Mouse (Mus musculus) lung, embryonic 16.5 days (tissue): ENCODE data around the gene Ctla4. TPM values are rescaled to one million over a fixed set of nuclear protein-coding genes. Genes with fewer than 3 reads are reported as not detected.

Experiments
- ATAC-seq: fragments of 200-750 bp; cut with Nextera tagmentation; 2 replicates; pipeline ENCODE4 v1.8.0; 2017; ENCODE audit warnings: low read depth, mild to moderate bottlenecking, moderate library complexity
- H3K27ac ChIP-seq: fragments of 300-500 bp; sonication (generic); 2 replicates; pipeline ENCODE4 v1.5.1; 2014; ENCODE audit warnings: mild to moderate bottlenecking, control low read depth, low read length
- H3K27me3 ChIP-seq: fragments of 300-500 bp; sonication (generic); 2 replicates; pipeline ENCODE4 v1.6.1; 2014; ENCODE audit warnings: low read depth, low read length, mixed read lengths; ENCODE audit not compliant: control insufficient read depth, insufficient read depth
- H3K36me3 ChIP-seq: fragments of 300-500 bp; sonication (generic); 2 replicates; pipeline ENCODE4 v1.6.1; 2014; ENCODE audit warnings: low read length; ENCODE audit not compliant: control insufficient read depth, insufficient read depth
- H3K4me1 ChIP-seq: fragments of 300-500 bp; sonication (generic); replicated peaks from 2 replicates; pipeline ENCODE4 v1.6.1; 2014; ENCODE audit warnings: low read length, mixed read lengths; ENCODE audit not compliant: control insufficient read depth, insufficient read depth
- H3K4me2 ChIP-seq: fragments of 300-500 bp; sonication (generic); 2 replicates; pipeline ENCODE4 v1.6.1; 2014; ENCODE audit warnings: low read depth, low read length, control low read depth
- H3K4me3 ChIP-seq: fragments of 300-500 bp; sonication (generic); 2 replicates; pipeline ENCODE4 v1.5.1; 2014; ENCODE audit warnings: mild to moderate bottlenecking, low read length, control low read depth
- H3K9ac ChIP-seq: fragments of 300-500 bp; sonication (generic); 2 replicates; pipeline ENCODE4 v1.6.1; 2014; ENCODE audit warnings: low read length, control low read depth
- H3K9me3 ChIP-seq: fragments of 300-500 bp; sonication (generic); 2 replicates; pipeline ENCODE4 v1.6.1; 2016; ENCODE audit warnings: low read length; ENCODE audit not compliant: control insufficient read depth
- WGBS: fragments of 180-500 bp; shearing (Covaris S2); extraction: QIAGEN DNeasy Blood & Tissue Kit; methylation state at CpG from one replicate; pipeline ENCODE4 v1.1.7; 2014; 5-methylcytosine and 5-hydroxymethylcytosine counted together
- polyA plus RNA-seq: library from polyadenylated mRNA; unstranded; fragments of >200 nt; fragmentation: Nextera tagmentation; extraction: Ambion mirVana; gene quantifications from 2 replicates; pipeline ENCODE4 v1.2.1, GENCODE M21; 2015

Gene Ctla4
- polyA plus RNA-seq, 1 experiment from 2014 or later, result 0.25 TPM

DNA sequence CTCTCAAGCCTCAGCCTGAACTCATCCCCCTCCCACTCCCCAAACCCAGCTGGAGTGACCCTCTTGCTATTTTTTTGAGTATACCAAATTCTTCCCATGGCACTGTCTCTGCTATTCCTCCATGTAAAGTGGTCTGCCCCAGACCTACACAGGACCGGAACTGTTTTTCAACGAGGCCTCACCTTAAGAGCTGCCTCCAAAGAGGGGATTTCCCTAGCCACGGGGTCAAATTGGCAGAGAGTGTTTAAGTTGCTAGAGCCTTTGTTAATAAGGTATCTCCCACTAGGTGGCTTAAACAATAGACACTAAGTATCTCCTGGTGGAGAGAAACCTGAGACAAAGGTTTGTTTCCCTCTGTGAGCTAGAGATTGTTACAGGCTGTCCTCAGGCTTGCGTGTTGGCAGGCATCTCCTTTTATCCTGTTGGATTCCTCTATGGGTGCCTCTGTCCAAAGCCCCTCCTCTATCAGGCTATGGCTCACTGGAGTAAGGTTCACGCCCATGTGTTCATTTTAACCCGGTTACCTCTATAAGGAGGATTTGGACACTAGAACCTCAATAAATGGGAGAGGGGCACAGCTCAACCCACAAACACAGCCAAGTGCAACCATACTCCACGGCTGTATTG lies 33.4 kb upstream of the Ctla4 start:
- H3K36me3 ChIP-seq, result no peaks in the 10 kb centered on the region
- ATAC-seq, result no peak

DNA sequence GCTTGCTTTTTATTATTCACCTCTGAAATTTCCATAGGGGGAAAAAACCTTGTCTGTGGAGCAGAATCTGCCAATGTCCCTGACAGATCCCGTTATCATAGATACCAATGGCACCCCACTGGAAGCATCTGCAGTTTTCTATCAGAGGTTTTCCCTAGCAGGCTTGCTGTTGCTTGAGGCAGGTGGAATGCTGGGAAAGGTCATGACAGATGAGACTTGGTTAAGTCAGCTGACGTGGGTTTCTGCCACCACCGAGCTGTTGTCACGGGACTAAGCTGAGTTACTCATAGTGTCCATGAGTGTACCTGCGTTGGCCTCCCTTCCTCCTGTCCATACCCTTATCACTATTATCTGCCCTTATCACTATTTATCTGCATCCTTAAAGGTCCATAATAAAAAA lies 32.8 kb upstream of the Ctla4 start:
- H3K9ac ChIP-seq, result no peak overlapping the region
- no peak overlapping the region for H3K27ac ChIP-seq
- no peaks in the 10 kb centered on the region for H3K9me3 ChIP-seq
- 83% methylated on average over 5 of the region's 5 CpGs for WGBS
- H3K36me3 ChIP-seq, result no peaks in the 10 kb centered on the region
- H3K4me3 ChIP-seq, result no peak overlapping the region
- H3K4me2 ChIP-seq, result no peak overlapping the region
- ATAC-seq, result no peak
- no peaks in the 10 kb centered on the region for H3K27me3 ChIP-seq
- H3K4me1 ChIP-seq, result peaks cover 3% of the 10 kb centered on the region

More for the DNA sequence above, 33.4 kb upstream of the Ctla4 start:
- 57% methylated on average over 7 of the region's 7 CpGs for WGBS
- no peak overlapping the region for H3K9ac ChIP-seq
- H3K27ac ChIP-seq, result no peak overlapping the region
- H3K9me3 ChIP-seq, result no peaks in the 10 kb centered on the region
- H3K27me3 ChIP-seq, result no peaks in the 10 kb centered on the region
- H3K4me1 ChIP-seq, result peaks cover 3% of the 10 kb centered on the region
- no peak overlapping the region for H3K4me2 ChIP-seq
- no peak overlapping the region for H3K4me3 ChIP-seq

DNA sequence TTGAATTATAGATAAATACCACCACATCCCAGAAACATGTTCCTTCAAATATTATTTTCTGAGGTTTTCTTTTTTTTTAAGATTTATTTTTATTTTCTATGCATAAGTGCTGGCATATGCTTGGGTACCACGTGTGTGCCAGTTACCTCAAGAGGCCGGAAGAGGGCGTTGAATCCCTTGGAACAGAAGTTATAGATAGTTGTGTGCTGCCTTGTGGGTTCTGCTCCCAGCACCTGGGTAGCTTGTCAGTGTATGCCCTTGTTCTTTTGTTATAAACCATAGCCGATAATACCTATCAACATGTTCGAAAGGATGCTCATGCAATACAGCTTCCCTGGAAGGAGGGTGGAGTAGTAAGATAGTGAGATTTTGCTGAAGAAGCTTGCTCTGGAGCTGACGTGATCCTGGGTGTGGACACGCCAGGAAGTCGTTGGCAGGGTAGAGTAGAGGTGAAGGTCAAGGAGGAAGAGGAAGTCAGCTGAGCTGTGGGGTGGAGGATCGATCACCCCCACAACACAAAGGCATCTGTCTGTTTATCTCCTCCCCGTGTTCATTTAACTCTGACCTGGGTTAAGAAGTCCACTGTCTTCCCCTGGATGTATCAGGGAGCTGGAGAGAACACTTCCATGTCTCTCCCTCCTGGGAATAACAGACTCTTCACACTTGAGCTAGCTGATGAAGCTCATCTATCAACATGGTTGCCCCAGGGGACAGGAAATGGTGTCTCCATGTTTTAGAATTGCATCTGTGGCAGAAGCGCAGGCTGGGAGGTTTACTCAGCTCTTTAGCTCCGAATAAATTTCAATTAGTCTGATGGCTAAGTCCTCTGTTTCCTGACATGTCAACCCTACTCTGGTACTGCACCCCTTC lies 29.2 kb upstream of the Ctla4 start:
- H3K36me3 ChIP-seq, result no peaks in the 10 kb centered on the region
- H3K4me3 ChIP-seq, result no peak overlapping the region
- H3K27ac ChIP-seq, result no peak overlapping the region
- H3K9me3 ChIP-seq, result no peaks in the 10 kb centered on the region
- no peak for ATAC-seq
- H3K4me1 ChIP-seq, result peaks cover 6% of the 10 kb centered on the region
- H3K9ac ChIP-seq, result no peak overlapping the region
- H3K27me3 ChIP-seq, result no peaks in the 10 kb centered on the region
- WGBS, result 66% methylated on average over 12 of the region's 12 CpGs
- no peak overlapping the region for H3K4me2 ChIP-seq

DNA sequence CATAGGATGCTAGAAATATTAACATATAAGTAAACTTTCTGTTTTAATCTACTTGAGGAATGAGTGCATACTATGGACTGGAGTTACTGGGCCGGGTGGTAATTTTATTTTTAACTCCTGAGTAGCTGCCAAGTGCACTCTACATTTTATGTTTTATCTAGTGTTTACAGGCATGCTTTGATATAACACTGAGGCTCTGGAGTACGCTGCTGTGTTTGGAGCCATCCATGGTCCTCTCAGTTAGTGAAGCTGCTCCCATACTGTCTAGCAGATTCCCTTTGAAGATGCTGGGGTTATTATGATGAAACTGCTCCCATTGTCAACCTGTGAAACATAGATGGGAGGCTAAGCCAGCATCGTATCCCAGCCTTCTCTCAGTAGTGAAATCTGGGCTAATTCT lies 27.6 kb upstream of the Ctla4 start:
- H3K9me3 ChIP-seq, result no peaks in the 10 kb centered on the region
- H3K9ac ChIP-seq, result no peak overlapping the region
- H3K4me2 ChIP-seq, result no peak overlapping the region
- no peaks in the 10 kb centered on the region for H3K27me3 ChIP-seq
- no peak overlapping the region for H3K27ac ChIP-seq
- peak; percentile 26; the same call in 1 of the 2 replicates for ATAC-seq
- peaks cover 12% of the 10 kb centered on the region for H3K4me1 ChIP-seq
- 38% methylated on average over 3 of the region's 3 CpGs for WGBS
- H3K4me3 ChIP-seq, result no peak overlapping the region
- no peaks in the 10 kb centered on the region for H3K36me3 ChIP-seq

DNA sequence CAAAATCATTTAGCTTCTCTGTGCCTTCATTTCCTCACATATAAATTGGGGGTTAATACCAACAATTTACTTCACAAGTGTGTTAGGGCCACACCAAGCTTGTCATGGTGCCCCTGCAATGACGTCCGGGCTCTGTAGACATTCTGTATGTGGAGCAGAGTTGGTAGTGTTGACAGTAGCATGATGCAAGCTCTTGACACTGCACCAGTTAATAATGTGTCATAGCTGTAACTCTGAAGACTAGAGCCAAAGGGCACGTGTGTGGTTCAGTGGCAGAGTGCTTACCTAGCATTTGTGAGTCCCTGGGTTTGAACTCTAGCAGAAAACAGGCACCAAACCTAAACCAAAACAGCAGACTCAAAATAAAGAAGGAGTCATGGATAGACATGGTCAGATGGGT lies 27.0 kb upstream of the Ctla4 start:
- H3K36me3 ChIP-seq, result no peaks in the 10 kb centered on the region
- ATAC-seq, result no peak
- WGBS, result 52% methylated on average over 3 of the region's 3 CpGs
- H3K4me3 ChIP-seq, result no peak overlapping the region
- H3K4me2 ChIP-seq, result no peak overlapping the region
- H3K27ac ChIP-seq, result no peak overlapping the region
- no peak overlapping the region for H3K9ac ChIP-seq
- H3K9me3 ChIP-seq, result no peaks in the 10 kb centered on the region
- H3K27me3 ChIP-seq, result no peaks in the 10 kb centered on the region
- H3K4me1 ChIP-seq, result peaks cover 12% of the 10 kb centered on the region

DNA sequence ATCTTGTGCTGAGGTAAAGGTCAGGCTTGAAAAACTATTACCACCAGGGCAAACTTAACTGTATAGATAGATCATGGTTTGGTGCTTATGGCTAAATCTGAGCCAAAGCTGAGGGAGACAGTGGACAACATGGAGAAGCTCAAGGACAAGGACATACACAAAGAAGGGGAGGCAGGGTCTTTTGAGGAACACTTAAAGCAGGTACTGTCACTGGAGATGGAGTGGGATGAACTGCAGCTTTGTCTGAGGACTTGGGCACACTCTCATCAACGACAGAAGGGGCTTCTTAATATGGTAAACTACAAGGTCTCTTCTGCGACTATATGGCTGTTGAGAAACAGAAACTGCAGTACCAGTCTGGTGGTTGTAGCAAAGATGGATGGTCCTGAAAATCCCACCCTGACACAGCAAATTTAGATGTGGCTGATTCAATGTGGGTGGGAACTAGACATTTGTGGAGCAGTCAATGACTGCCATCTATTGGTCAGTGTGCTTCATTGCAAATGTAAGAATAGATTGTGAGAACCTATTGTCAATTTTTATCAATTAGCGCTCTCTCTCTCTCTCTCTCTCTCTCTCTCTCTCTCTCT lies 26.3 kb upstream of the Ctla4 start:
- Histone ChIP-seq H3K27ac (no peak overlapping the region), H3K9ac (no peak overlapping the region), H3K27me3 (no peaks in the 10 kb centered on the region), H3K4me2 (peak overlapping the region; percentile 18), H3K9me3 (no peaks in the 10 kb centered on the region), H3K4me3 (no peak overlapping the region), H3K4me1 (peaks cover 12% of the 10 kb centered on the region), H3K36me3 (no peaks in the 10 kb centered on the region)
- WGBS, result 6% methylated on average over 3 of the region's 3 CpGs
- 0 out of 2 replicates have a peak, but pooled peaks have one; percentile 39 for ATAC-seq

DNA sequence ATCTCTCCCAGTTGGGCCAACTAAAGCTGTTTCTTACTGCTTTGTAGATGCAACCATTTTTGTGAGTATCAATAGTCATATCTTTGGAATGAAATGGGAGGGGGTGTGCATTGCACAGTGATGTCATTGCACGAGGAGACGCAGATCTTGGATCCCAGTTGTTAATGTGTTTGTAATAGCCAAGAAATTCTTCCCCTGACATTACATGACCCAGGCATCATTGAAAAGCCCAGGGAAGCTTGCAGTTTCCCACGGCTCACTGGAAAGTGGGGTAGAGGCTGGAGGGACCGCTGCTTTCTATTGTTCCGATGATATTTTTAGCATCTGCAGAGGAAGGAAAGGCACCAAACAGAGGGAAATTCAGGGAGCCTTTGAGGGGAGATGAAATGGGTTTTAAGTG lies 25.8 kb upstream of the Ctla4 start:
- peak; percentile 15; the same call in 1 of the 2 replicates for ATAC-seq
- WGBS, result 41% methylated on average over 5 of the region's 5 CpGs
- no peak overlapping the region for H3K4me3 ChIP-seq
- peak overlapping the region; percentile 18 for H3K4me2 ChIP-seq
- H3K4me1 ChIP-seq, result peaks cover 12% of the 10 kb centered on the region
- H3K36me3 ChIP-seq, result no peaks in the 10 kb centered on the region
- H3K27me3 ChIP-seq, result no peaks in the 10 kb centered on the region
- H3K9ac ChIP-seq, result no peak overlapping the region; the same call in 1 of the 2 replicates
- H3K27ac ChIP-seq, result no peak overlapping the region
- H3K9me3 ChIP-seq, result no peaks in the 10 kb centered on the region

DNA sequence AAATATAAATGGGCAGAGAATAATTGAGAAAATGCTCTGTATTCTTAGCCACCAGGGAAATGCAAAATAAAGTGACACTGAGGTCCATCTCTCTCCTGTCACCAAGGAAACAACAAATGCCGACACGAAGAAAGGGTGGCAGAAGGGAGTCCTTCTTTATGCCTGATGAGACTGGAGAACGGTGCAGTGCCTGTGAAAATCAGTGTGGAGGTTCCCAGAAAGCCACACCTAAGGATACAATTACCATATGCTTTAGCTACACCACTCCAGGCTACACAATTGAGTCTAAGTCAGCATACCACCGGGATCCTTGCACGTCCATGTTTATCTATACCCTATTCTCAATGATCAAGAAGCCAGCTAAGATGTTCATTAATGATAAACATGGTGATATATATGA lies 25.4 kb upstream of the Ctla4 start:
- no peak overlapping the region; the same call in 1 of the 2 replicates for H3K27ac ChIP-seq
- 61% methylated on average over 5 of the region's 5 CpGs for WGBS
- no peak for ATAC-seq
- H3K9me3 ChIP-seq, result no peaks in the 10 kb centered on the region
- no peaks in the 10 kb centered on the region for H3K36me3 ChIP-seq
- H3K4me2 ChIP-seq, result no peak overlapping the region
- H3K4me1 ChIP-seq, result peaks cover 12% of the 10 kb centered on the region
- no peak overlapping the region for H3K4me3 ChIP-seq
- no peaks in the 10 kb centered on the region for H3K27me3 ChIP-seq
- no peak overlapping the region; the same call in 1 of the 2 replicates for H3K9ac ChIP-seq

DNA sequence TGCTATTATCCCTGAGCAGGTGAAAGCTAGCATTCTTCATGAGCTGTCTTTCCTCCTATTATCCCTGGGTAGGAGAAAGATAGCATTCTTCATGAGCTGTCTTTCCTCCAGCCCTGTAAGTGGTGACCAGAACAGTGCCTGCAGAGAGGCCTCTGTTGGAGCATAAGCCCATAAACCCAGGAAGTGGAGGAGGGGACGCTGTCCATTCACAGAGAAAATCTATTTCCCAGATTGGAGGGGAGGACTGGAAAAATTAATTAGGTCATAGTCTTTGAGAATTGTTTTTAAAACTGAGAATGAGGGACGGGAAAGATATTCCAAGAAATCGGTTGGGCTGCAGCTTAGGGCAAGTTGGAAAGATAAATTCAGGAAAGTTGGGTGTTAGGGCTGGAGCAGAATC lies 24.3 kb upstream of the Ctla4 start:
- H3K27me3 ChIP-seq, result no peaks in the 10 kb centered on the region
- 0 out of 2 replicates have a peak overlapping the region, but pooled peaks have one; percentile 7 for H3K4me2 ChIP-seq
- no peaks in the 10 kb centered on the region for H3K36me3 ChIP-seq
- peaks cover 12% of the 10 kb centered on the region for H3K4me1 ChIP-seq
- peak overlapping the region; percentile 62 for H3K27ac ChIP-seq
- no peak overlapping the region for H3K9ac ChIP-seq
- ATAC-seq, result no peak
- H3K9me3 ChIP-seq, result no peaks in the 10 kb centered on the region
- H3K4me3 ChIP-seq, result no peak overlapping the region
- WGBS, result 38% methylated on average over 3 of the region's 3 CpGs
